In the genomic region with DNA sequence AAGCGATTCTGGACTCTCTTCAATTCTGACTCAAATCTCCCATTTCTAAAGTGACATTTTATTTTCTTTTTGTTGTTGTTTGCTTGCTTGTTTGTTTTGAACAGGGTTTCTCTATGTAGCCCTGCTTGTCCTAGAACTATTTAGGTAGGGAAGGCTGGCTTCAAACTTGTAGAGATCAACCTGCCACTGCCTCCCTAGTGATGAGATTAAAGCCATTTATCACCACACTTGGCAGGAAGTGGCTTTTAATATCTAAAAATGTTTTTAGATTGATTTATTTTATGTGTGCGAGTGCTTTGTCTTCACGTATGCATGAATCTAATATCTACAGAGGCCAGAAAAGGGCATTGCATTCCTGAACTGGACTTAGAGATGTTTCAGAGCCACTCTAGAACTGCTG, we compare ENCODE assay signal across 28 mouse cellular contexts. TPM values are rescaled to one million over a fixed set of nuclear protein-coding genes. Genes with fewer than 3 reads are reported as not detected.
"Had no signal": no experiment of that assay in that cellular context is flagged by ENCODE, and none has a peak within 500 bp of the region (broad histone marks: within the 10 kb centered on the region; RNA-seq: fewer than 3 reads in every experiment).

No protein-coding gene starts in this region.

- DNase-seq: gastrocnemius, postnatal 14 days; gastrocnemius, postnatal 36 days; heart, adult 11 months; heart, adult 2 months; heart, postnatal 14 days; heart, postnatal 36 days; kidney, adult 11 months; kidney, adult 2 months; kidney, adult 9 months; kidney, postnatal 14 days; kidney, postnatal 4 days; liver; liver, embryonic 13.5 days had no signal

- ATAC-seq: hindbrain, postnatal 0 days; intestine, embryonic 16.5 days had no signal

RNA-seq across cellular contexts. Expression of a gene that starts 32.8 kb away (rescaled TPM):
- polyA plus RNA-seq: heart, adult 2 months; heart, embryonic 11.5 days; heart, embryonic 13.5 days; heart, embryonic 15.5 days; heart, postnatal 0 days; hindbrain, embryonic 11.5 days; intestine, embryonic 14.5 days; kidney, embryonic 15.5 days; kidney, postnatal 0 days; limb, embryonic 12.5 days; limb, embryonic 14.5 days; liver, embryonic 11.5 days; liver, embryonic 13.5 days had no signal

RNA-seq across cellular contexts. Expression of a gene that starts 32.9 kb away (rescaled TPM):
- polyA plus RNA-seq: heart, embryonic 11.5 days; heart, embryonic 13.5 days; heart, embryonic 15.5 days; heart, postnatal 0 days; hindbrain, embryonic 15.5 days; hindbrain, postnatal 0 days; intestine, embryonic 14.5 days; intestine, embryonic 16.5 days; kidney, adult 2 months; kidney, embryonic 15.5 days; kidney, postnatal 0 days; limb, embryonic 10.5 days; limb, embryonic 12.5 days; limb, embryonic 14.5 days; liver, embryonic 11.5 days; liver, embryonic 13.5 days had no signal
